Mouse (Mus musculus) CH12.LX (cell line): ENCODE results near the gene Fktn. TPM values are rescaled to one million over a fixed set of nuclear protein-coding genes. Genes with fewer than 3 reads are reported as not detected.

Source experiments
- DNase-seq: peaks from one replicate; pipeline ENCODE4 v3.0.0-alpha.2; 2013; ENCODE audit errors: extremely low read depth
- H3K27ac ChIP-seq: 2 replicates; pipeline ENCODE4 v1.5.1; 2012; ENCODE audit warnings: low read depth, mild to moderate bottlenecking, control low read depth, moderate library complexity; ENCODE audit not compliant: insufficient read depth
- H3K27me3 ChIP-seq: replicated peaks from 2 replicates; pipeline ENCODE3; 2012; ENCODE audit warnings: inconsistent platforms
- H3K36me3 ChIP-seq, 2 experiments: replicated peaks in 1 of 2; 2 replicates each; pipeline versions ENCODE3 to v1.6.1; 2012; ENCODE audit warnings: inconsistent platforms in 1 of 2, low read length in 1 of 2, mild to moderate bottlenecking in 1 of 2, mixed read lengths in 1 of 2, moderate library complexity in 1 of 2; ENCODE audit not compliant: control insufficient read depth in 1 of 2, insufficient read depth in 1 of 2
- H3K4me1 ChIP-seq, 2 experiments: 2 replicates each; pipeline ENCODE4 v1.6.1; 2012; ENCODE audit warnings: inconsistent platforms in 1 of 2, moderate library complexity in 1 of 2; ENCODE audit not compliant: insufficient read depth in 2 of 2, control insufficient read depth in 1 of 2
- H3K4me2 ChIP-seq: 2 replicates; pipeline ENCODE4 v1.6.1; 2012; ENCODE audit warnings: low read depth, mild to moderate bottlenecking, control low read depth; ENCODE audit not compliant: poor library complexity, insufficient read depth, severe bottlenecking
- H3K4me3 ChIP-seq, 3 experiments: fragments of 150-350 bp in 1 of 3; sonication (generic) in 1 of 3; replicated peaks in 1 of 3; 2 replicates each; pipeline versions ENCODE3 to v1.5.1; 2011 to 2012; ENCODE audit warnings: low read depth in 2 of 3, low read length in 2 of 3, mild to moderate bottlenecking in 2 of 3, moderate library complexity in 2 of 3, control low read depth in 1 of 3, improper control_type of control experiment in 1 of 3, inconsistent platforms in 1 of 3, mixed read lengths in 1 of 3; ENCODE audit not compliant: poor library complexity in 1 of 3
- H3K79me2 ChIP-seq: replicated peaks from 2 replicates; pipeline ENCODE4 v1.6.1; 2012; ENCODE audit warnings: mild to moderate bottlenecking, moderate library complexity; ENCODE audit not compliant: control insufficient read depth, poor library complexity, insufficient read depth, severe bottlenecking; ENCODE audit errors: extremely low read depth
- H3K9ac ChIP-seq: 2 replicates; pipeline ENCODE4 v1.6.1; 2012; ENCODE audit warnings: low read depth, mild to moderate bottlenecking, control low read depth, moderate library complexity; ENCODE audit not compliant: insufficient read depth
- H3K9me3 ChIP-seq: replicated peaks from 2 replicates; pipeline ENCODE3; 2012; ENCODE audit warnings: low read length, inconsistent platforms, mixed read lengths
- BHLHE40 ChIP-seq: IDR thresholded peaks from 2 replicates; pipeline ENCODE4 v1.6.1; 2011; ENCODE audit warnings: mild to moderate bottlenecking, low read depth, low read length, improper control_type of control experiment
- E2F4 ChIP-seq: IDR thresholded peaks from 2 replicates; pipeline ENCODE4 v1.6.1; 2011; ENCODE audit warnings: low read depth, low read length, improper control_type of control experiment; ENCODE audit not compliant: insufficient replicate concordance
- ELF1 ChIP-seq: IDR thresholded peaks from 2 replicates; pipeline ENCODE4 v1.6.1; 2014; ENCODE audit warnings: low read depth, mild to moderate bottlenecking, inconsistent platforms, low read length, improper control_type of control experiment
- EP300 ChIP-seq: IDR thresholded peaks from 2 replicates; pipeline ENCODE4 v1.6.1; 2011; ENCODE audit warnings: low read length, improper control_type of control experiment
- GABPA ChIP-seq: IDR thresholded peaks from 2 replicates; pipeline ENCODE4 v1.6.1; 2012; ENCODE audit warnings: low read depth, low read length, improper control_type of control experiment, inconsistent platforms; ENCODE audit not compliant: insufficient replicate concordance
- HCFC1 ChIP-seq: IDR thresholded peaks from 2 replicates; pipeline ENCODE4 v1.6.1; 2012; ENCODE audit warnings: low read depth, mild to moderate bottlenecking, inconsistent platforms, low read length, improper control_type of control experiment
- IRF4 ChIP-seq: IDR thresholded peaks from 2 replicates; pipeline ENCODE4 v1.6.1; 2014; ENCODE audit warnings: low read depth, mild to moderate bottlenecking, inconsistent platforms, low read length, improper control_type of control experiment
- JUN ChIP-seq: IDR thresholded peaks from 2 replicates; pipeline ENCODE4 v1.6.1; 2011; ENCODE audit warnings: low read depth, mild to moderate bottlenecking, low read length, improper control_type of control experiment, moderate library complexity; ENCODE audit not compliant: insufficient read depth
- MYC ChIP-seq: IDR thresholded peaks from 2 replicates; pipeline ENCODE4 v1.6.1; 2011; ENCODE audit warnings: low read depth, mild to moderate bottlenecking, improper control_type of control experiment, low read length
- PAX5 ChIP-seq: IDR thresholded peaks from 2 replicates; pipeline ENCODE4 v1.6.1; 2012; ENCODE audit warnings: low read length, inconsistent platforms, mixed read lengths
- RAD21 ChIP-seq: IDR thresholded peaks from 2 replicates; pipeline ENCODE4 v1.6.1; 2011; ENCODE audit warnings: low read depth, mild to moderate bottlenecking, low read length, improper control_type of control experiment, moderate library complexity
- SMC3 ChIP-seq: IDR thresholded peaks from 2 replicates; pipeline ENCODE4 v1.6.1; 2011; ENCODE audit warnings: low read depth, low read length, improper control_type of control experiment
- TCF12 ChIP-seq: IDR thresholded peaks from 2 replicates; pipeline ENCODE4 v1.6.1; 2014; ENCODE audit warnings: low read depth, mild to moderate bottlenecking, inconsistent platforms, low read length, improper control_type of control experiment
- UBTF ChIP-seq: IDR thresholded peaks from 2 replicates; pipeline ENCODE4 v1.6.1; 2012; ENCODE audit warnings: low read depth, mild to moderate bottlenecking, inconsistent platforms, low read length, improper control_type of control experiment, moderate library complexity
- ZKSCAN1 ChIP-seq: IDR thresholded peaks from 2 replicates; pipeline ENCODE4 v1.6.1; 2012; ENCODE audit warnings: low read depth, inconsistent platforms, low read length, improper control_type of control experiment, borderline replicate concordance
- dilution Hi-C: fragments of 300-500 bp; cut with MboI; formaldehyde crosslinking; loops from 2 replicates; pipeline ENCODE4 v1.14.3; 2020; ENCODE audit warnings: low sequenced_read_pairs; ENCODE audit not compliant: extremely low pct_unique_long_range_greater_than_20kb, extremely low pct_ligation_motif_present
- in situ Hi-C: fragments of 300-500 bp; cut with MboI; formaldehyde crosslinking; loops from 3 replicates; pipeline ENCODE4 v1.14.3; 2019; ENCODE audit warnings: low sequenced_read_pairs, low pct_ligation_motif_present, low pct_unique_long_range_greater_than_20kb, mixed read lengths
- polyA plus RNA-seq: library from polyadenylated mRNA; unstranded; fragments of >175 nt; gene quantifications from 2 replicates; pipeline ENCODE4 v1.2.1, GENCODE M21; 2012; ENCODE audit warnings: low read depth; ENCODE audit not compliant: insufficient read length
- total RNA-seq, 2 experiments: library from RNA; depleted of rRNA; stranded (reverse); fragments of 300-350 nt in 1 of 2; fragments of >200 nt in 1 of 2; gene quantifications; 2 replicates each; pipeline ENCODE4 v1.2.3; 2012 to 2014

The Fktn gene
- total and polyA plus RNA-seq, 3 experiments: 4.8 to 7.5 (median 5.5) TPM

- no peak for TF ChIP-seq MYC
- no peak for TF ChIP-seq TCF12
- no peak for TF ChIP-seq UBTF
- TF ChIP-seq HCFC1: no peak
- Histone ChIP-seq H3K27ac (no peak overlapping the region), H3K9ac (no peak overlapping the region), H3K27me3 (no peaks in the 10 kb centered on the region), H3K4me3 (no peak overlapping the region), H3K4me2 (no peak overlapping the region), H3K79me2 (no peaks in the 10 kb centered on the region), H3K36me3 (no peaks in the 10 kb centered on the region), H3K9me3 (no peaks in the 10 kb centered on the region), H3K4me1 (peaks cover 5 to 29% of the 10 kb centered on the region in 2 experiments; a peak in 3 of 4 replicates)
- dilution Hi-C loops: no loop called here
- in situ Hi-C loops: no loop called here
- no peak for DNase-seq
Observed at GRCm38 (mm10) chr4:53786851-53787250, 73.1 kb downstream of the Fktn start.

GRCm38 (mm10) chr4:53789346-53789745, 75.5 kb downstream of the Fktn start:
- in situ Hi-C loops: no loop called here
- no peak for DNase-seq
- no peaks in the 10 kb centered on the region for H3K9me3 ChIP-seq
- H3K4me1 ChIP-seq: peaks cover 5 to 34% of the 10 kb centered on the region in 2 experiments; a peak in 3 of 4 replicates
- no peaks in the 10 kb centered on the region for H3K36me3 ChIP-seq
- H3K27ac ChIP-seq: no peak overlapping the region
- H3K79me2 ChIP-seq: no peaks in the 10 kb centered on the region
- TF ChIP-seq RAD21 (no peak), ELF1 (no peak), EP300 (no peak), GABPA (no peak), E2F4 (no peak), TCF12 (no peak), SMC3 (no peak), IRF4 (no peak), PAX5 (no peak), BHLHE40 (no peak), JUN (no peak), ZKSCAN1 (no peak)
- TF ChIP-seq, all 38 proteins: peak for 0
- Histone ChIP-seq H3K9ac (no peak overlapping the region), H3K4me3 (no peak overlapping the region), H3K4me2 (no peak overlapping the region), H3K27me3 (no peaks in the 10 kb centered on the region)
- dilution Hi-C loops: no loop called here
